Mouse (Mus musculus) forebrain, embryonic 14.5 days (tissue): Measurements from ENCODE around the gene Tlk1. TPM values are rescaled to one million over a fixed set of nuclear protein-coding genes. Genes with fewer than 3 reads are reported as not detected.

Experiments
- ATAC-seq: fragments of 200-750 bp; cut with Nextera tagmentation; 2 replicates; pipeline ENCODE4 v1.8.0; 2017; ENCODE audit warnings: mild to moderate bottlenecking, moderate library complexity
- DNase-seq: peaks from one replicate; pipeline ENCODE4 v3.0.0-alpha.2; 2015; ENCODE audit warnings: low spot score
- H3K27ac ChIP-seq: fragments of 300-500 bp; sonication (generic); 2 replicates; pipeline ENCODE4 v1.5.1; 2014; ENCODE audit warnings: low read depth, mild to moderate bottlenecking, control low read depth, low read length, moderate library complexity
- H3K27me3 ChIP-seq: fragments of 300-500 bp; sonication (generic); replicated peaks from 2 replicates; pipeline ENCODE4 v1.6.1; 2014; ENCODE audit warnings: low read length, control low read depth, mixed read lengths; ENCODE audit not compliant: control insufficient read depth, insufficient read depth
- H3K36me3 ChIP-seq: fragments of 300-500 bp; sonication (generic); 2 replicates; pipeline ENCODE4 v1.6.1; 2014; ENCODE audit warnings: low read length, control low read depth; ENCODE audit not compliant: control insufficient read depth, insufficient read depth
- H3K4me1 ChIP-seq: fragments of 300-500 bp; sonication (generic); 2 replicates; pipeline ENCODE4 v1.6.1; 2014; ENCODE audit warnings: antibody characterized with exemption, low read length, control low read depth; ENCODE audit not compliant: control insufficient read depth, insufficient read depth
- H3K4me2 ChIP-seq: fragments of 300-500 bp; sonication (generic); 2 replicates; pipeline ENCODE4 v1.6.1; 2014; ENCODE audit warnings: mild to moderate bottlenecking, control low read depth, low read length
- H3K4me3 ChIP-seq: fragments of 300-500 bp; sonication (generic); 2 replicates; pipeline ENCODE4 v1.5.1; 2014; ENCODE audit warnings: low read depth, low read length, control low read depth
- H3K9ac ChIP-seq: fragments of 300-500 bp; sonication (generic); 2 replicates; pipeline ENCODE4 v1.6.1; 2014; ENCODE audit warnings: mild to moderate bottlenecking, low read length, control low read depth, moderate library complexity
- H3K9me3 ChIP-seq: fragments of 300-500 bp; sonication (generic); replicated peaks from 2 replicates; pipeline ENCODE4 v1.6.1; 2016; ENCODE audit warnings: low read length, control low read depth, mixed read lengths; ENCODE audit not compliant: control insufficient read depth
- WGBS: fragments of 180-500 bp; shearing (Covaris S2); extraction: QIAGEN DNeasy Blood & Tissue Kit; methylation state at CpG from one replicate; pipeline ENCODE4 v1.1.7; 2014; 5-methylcytosine and 5-hydroxymethylcytosine counted together
- polyA plus RNA-seq: library from polyadenylated mRNA; unstranded; fragments of >200 nt; fragmentation: Nextera tagmentation; extraction: Ambion mirVana; gene quantifications from 2 replicates; pipeline ENCODE4 v1.2.1, GENCODE M21; 2014

Tlk1 gene
- polyA plus RNA-seq, 1 experiment from 2014 or later = 23.5 TPM

DNA sequence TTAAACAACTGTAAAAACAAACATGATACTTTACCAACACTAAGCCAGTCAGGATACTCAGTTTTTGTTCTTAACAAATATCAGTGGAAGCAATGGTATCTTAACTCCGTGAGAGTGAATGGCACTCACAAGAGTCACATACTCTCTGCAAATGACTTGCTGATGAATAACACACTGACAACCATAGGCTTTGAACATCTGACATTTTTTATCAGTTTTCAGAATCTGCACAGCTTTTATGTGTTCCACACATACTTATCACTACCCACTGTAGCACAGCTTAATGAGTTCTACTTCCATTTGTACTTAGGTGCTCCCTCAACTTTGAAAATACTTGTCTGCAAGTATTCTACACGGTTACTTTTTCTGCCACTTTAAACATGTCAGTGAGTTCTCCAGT is 35.3 kb downstream of the Tlk1 start:
- H3K4me3 ChIP-seq = no peak overlapping the region
- no peaks in the 10 kb centered on the region for H3K4me1 ChIP-seq
- H3K9ac ChIP-seq = no peak overlapping the region
- no peak overlapping the region for H3K27ac ChIP-seq
- ATAC-seq = no peak
- H3K36me3 ChIP-seq = 0 out of 2 replicates have a peak, but pooled peaks cover 5% of the 10 kb centered on the region
- no peaks in the 10 kb centered on the region for H3K27me3 ChIP-seq
- no peak overlapping the region for H3K4me2 ChIP-seq
- H3K9me3 ChIP-seq = no peaks in the 10 kb centered on the region
- no peak for DNase-seq
- 84% methylated on average over 2 of the region's 2 CpGs for whole genome bisulfite sequencing

DNA sequence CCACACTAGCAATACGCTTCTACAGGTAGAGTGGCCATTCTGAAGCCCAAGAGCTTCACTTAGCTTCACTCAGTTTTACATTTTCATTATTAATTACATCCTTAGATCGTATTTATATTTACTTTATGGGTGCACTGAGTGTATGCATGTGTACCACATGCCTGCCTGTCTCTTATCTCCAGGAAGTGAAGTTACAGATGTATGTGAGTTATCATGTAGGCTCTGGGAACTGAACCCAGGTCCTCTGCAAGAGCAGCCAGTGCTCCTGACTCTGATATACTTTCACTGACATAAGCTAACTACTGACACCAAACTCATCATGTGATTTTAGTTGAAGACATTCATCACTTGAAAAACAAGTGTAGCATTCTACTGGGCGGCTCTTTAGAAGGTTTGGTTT is 36.2 kb downstream of the Tlk1 start:
- WGBS = 93% methylated on average over 3 of the region's 3 CpGs
- no peak overlapping the region for H3K4me3 ChIP-seq
- H3K27ac ChIP-seq = no peak overlapping the region

DNA sequence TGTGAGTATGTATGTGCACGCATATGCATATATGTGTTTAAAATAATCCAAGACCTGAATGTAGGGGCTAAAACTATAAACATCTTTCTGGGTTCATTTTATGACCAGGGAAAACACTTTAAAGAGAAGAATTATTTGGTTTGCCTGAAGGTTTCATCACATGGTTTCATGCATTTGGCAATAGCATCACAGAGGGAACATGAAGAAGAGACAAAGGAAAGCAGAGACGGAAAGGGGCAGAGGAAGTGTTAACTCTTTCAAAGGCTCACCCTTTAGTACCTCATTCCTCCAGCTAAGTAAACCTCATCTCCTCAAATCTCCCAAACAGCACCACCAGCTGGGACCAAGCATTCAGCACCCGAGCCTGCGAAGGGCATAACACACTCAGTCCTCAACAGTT is 41.1 kb downstream of the Tlk1 start:
- Histone ChIP-seq H3K4me3 (no peak overlapping the region), H3K27ac (no peak overlapping the region), H3K4me2 (no peak overlapping the region), H3K9me3 (no peaks in the 10 kb centered on the region), H3K9ac (no peak overlapping the region), H3K4me1 (no peaks in the 10 kb centered on the region), H3K27me3 (no peaks in the 10 kb centered on the region), H3K36me3 (no peaks in the 10 kb centered on the region)
- 80% methylated on average over 4 of the region's 4 CpGs for WGBS
- ATAC-seq = no peak
- DNase-seq = no peak

More for the DNA sequence above, 36.2 kb downstream of the Tlk1 start:
- ATAC-seq (no peak), DNase-seq (no peak)
- no peaks in the 10 kb centered on the region for H3K27me3 ChIP-seq
- no peak overlapping the region for H3K4me2 ChIP-seq
- no peaks in the 10 kb centered on the region for H3K9me3 ChIP-seq
- H3K4me1 ChIP-seq = no peaks in the 10 kb centered on the region
- no peaks in the 10 kb centered on the region for H3K36me3 ChIP-seq
- no peak overlapping the region for H3K9ac ChIP-seq

DNA sequence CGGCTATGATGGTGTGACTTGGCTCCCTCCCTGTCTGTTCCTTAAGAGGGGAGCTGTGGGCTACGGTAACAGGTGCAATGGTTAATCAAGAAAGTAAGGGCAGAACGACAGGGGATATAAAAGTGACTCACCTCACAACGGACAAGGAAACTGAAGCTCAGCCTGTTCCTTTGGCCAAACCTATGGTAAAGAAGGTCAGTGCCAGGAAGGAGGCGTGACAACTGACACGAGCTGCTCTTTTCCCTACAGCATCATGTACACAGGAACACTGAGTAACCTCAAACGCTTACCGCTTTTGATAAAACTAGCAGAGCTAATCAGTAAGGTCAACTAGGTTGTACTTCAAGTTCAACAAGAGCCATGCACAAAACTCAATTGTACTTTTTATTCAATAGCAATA is 42.0 kb downstream of the Tlk1 start:
- Histone ChIP-seq H3K27ac (no peak overlapping the region), H3K27me3 (no peaks in the 10 kb centered on the region), H3K4me3 (no peak overlapping the region), H3K4me2 (no peak overlapping the region), H3K9me3 (no peaks in the 10 kb centered on the region), H3K4me1 (no peaks in the 10 kb centered on the region), H3K9ac (no peak overlapping the region), H3K36me3 (no peaks in the 10 kb centered on the region)
- ATAC-seq (no peak), DNase-seq (no peak)
- WGBS = 93% methylated on average over 8 of the region's 8 CpGs

DNA sequence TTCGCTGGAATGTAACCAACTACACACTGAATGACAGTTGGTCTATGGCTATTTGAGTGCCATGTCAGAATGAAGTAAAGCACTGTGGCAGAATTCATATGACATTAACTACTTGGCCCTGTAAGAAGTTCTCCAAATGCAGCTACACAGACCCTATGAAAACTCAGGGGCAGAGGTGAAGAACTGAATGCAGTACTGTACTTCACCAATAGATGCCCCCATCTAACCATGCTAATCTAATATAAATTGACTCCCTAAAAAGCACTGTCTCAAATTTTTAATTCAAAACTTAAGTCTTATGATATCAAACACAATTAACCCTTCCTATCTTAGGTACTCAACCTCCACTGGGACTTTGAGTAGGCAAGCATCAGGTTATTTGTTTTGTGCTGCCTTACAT is 45.9 kb downstream of the Tlk1 start:
- no peaks in the 10 kb centered on the region for H3K36me3 ChIP-seq
- H3K4me2 ChIP-seq = no peak overlapping the region
- H3K27me3 ChIP-seq = no peaks in the 10 kb centered on the region
- WGBS = 92% methylated on average over 1 of the region's 1 CpGs
- H3K4me1 ChIP-seq = no peaks in the 10 kb centered on the region
- DNase-seq = peak; percentile 59
- no peak overlapping the region for H3K9ac ChIP-seq
- peak; percentile 29; the same call in 1 of the 2 replicates for ATAC-seq
- no peak overlapping the region for H3K4me3 ChIP-seq
- H3K9me3 ChIP-seq = no peaks in the 10 kb centered on the region
- no peak overlapping the region for H3K27ac ChIP-seq

DNA sequence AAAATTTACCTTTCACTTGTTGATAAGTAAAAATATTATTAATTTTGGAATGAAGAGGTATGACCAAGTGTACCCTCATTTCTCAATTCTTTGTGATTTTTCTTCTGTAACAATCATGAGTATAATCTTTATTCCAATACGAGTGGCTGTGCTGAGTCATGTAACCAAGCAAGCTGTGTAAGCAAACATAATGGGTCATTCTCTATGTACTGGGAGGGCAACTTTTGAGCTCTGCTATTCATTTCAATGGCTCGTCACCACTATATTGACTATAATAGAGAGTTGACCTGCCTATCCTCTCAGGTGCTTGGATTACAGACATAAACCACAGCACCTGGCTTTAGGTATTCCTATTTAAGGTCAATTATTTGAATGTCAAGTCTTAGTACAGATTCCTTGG is 48.8 kb downstream of the Tlk1 start:
- Histone ChIP-seq H3K9ac (no peak overlapping the region), H3K27me3 (no peaks in the 10 kb centered on the region), H3K4me1 (no peaks in the 10 kb centered on the region), H3K36me3 (no peaks in the 10 kb centered on the region), H3K4me2 (no peak overlapping the region), H3K27ac (no peak overlapping the region), H3K4me3 (no peak overlapping the region), H3K9me3 (no peaks in the 10 kb centered on the region)
- 56% methylated on average over 2 of the region's 2 CpGs for WGBS
- DNase-seq (no peak), ATAC-seq (no peak)

DNA sequence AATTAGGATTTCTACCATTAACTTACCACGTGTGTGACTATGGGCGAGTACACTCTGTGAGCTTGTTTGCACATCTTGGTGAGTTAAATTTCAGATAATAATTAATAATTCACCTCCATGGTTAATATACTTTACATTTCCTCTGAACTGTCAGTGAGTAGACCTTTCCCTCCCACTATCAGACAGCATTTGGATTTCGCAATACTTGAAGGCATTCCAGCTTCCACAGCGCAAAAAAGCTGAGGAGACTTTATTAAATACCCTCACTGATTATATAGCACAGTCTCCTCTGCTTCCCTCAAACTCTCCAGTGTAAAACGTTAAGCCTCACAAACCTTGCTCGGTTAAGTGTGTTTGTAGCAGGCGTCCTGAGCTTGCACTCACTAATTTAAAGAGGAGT is 60.8 kb downstream of the Tlk1 start:
- no peaks in the 10 kb centered on the region for H3K9me3 ChIP-seq
- no peak overlapping the region for H3K27ac ChIP-seq
- 0 out of 2 replicates have a peak, but pooled peaks cover 7% of the 10 kb centered on the region for H3K36me3 ChIP-seq
- H3K4me1 ChIP-seq = no peaks in the 10 kb centered on the region
- H3K4me3 ChIP-seq = no peak overlapping the region
- no peak for ATAC-seq
- H3K9ac ChIP-seq = no peak overlapping the region
- DNase-seq = no peak
- 89% methylated on average over 7 of the region's 7 CpGs for WGBS
- no peaks in the 10 kb centered on the region for H3K27me3 ChIP-seq
- no peak overlapping the region for H3K4me2 ChIP-seq

DNA sequence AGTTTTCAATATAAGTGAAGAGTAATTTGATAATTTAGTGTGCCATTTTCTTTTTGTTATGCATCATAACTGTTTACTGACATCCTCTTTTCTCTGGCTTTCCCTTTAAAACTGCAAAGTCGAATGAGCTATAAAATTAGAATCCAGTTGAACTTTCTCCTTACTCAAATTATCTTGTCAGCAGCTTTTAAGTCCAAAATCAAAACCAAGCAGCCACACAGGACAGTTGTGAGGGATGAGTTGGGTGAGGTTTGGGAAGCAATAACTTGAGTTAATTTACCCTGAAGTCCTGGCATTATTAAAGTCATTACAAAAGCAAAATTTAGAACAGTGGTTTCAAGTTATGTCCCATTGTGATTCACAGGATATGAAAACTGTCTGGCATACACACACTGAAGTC is 62.8 kb downstream of the Tlk1 start:
- H3K4me2 ChIP-seq = no peak overlapping the region
- WGBS = 83% methylated on average over 1 of the region's 1 CpGs
- 0 out of 2 replicates have a peak, but pooled peaks cover 5% of the 10 kb centered on the region for H3K36me3 ChIP-seq
- no peaks in the 10 kb centered on the region for H3K9me3 ChIP-seq
- H3K9ac ChIP-seq = no peak overlapping the region
- DNase-seq (no peak), ATAC-seq (no peak)
- no peaks in the 10 kb centered on the region for H3K27me3 ChIP-seq
- H3K4me3 ChIP-seq = no peak overlapping the region
- H3K27ac ChIP-seq = no peak overlapping the region
- H3K4me1 ChIP-seq = no peaks in the 10 kb centered on the region

DNA sequence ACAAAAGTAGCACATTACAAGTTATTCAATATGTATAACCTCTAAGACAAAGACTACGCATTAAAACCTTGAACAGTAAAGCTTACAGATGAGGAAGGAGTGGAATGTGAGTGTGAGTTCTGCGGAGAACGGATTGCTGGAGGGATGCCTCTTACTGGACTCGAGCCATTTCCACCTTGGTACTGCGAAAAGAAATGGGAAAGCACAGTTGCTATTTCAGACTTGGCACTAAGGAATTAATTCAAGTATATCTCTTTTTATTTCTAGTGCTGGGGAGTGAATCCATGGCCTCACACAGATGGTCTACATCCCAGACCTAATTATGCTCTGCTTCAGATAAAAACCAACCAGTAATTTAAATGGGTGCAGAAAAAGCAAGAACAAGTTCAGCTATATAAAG is 73.4 kb downstream of the Tlk1 start:
- Histone ChIP-seq H3K9me3 (no peaks in the 10 kb centered on the region), H3K27ac (0 out of 2 replicates have a peak overlapping the region, but pooled peaks have one; percentile 14), H3K4me1 (no peaks in the 10 kb centered on the region), H3K27me3 (no peaks in the 10 kb centered on the region), H3K36me3 (peaks cover 4% of the 10 kb centered on the region; the same call in 1 of the 2 replicates), H3K4me2 (no peak overlapping the region), H3K9ac (no peak overlapping the region), H3K4me3 (no peak overlapping the region)
- DNase-seq = no peak
- no peak for ATAC-seq
- 90% methylated on average over 5 of the region's 5 CpGs for WGBS
